Mouse (Mus musculus) liver, embryonic 14.5 days (tissue): Measurements from ENCODE around the gene Kif1a. TPM values are rescaled to one million over a fixed set of nuclear protein-coding genes. Genes with fewer than 3 reads are reported as not detected.

Experiments used
- ATAC-seq: fragments of 200-750 bp; cut with Nextera tagmentation; 2 replicates; pipeline ENCODE4 v1.8.0; 2017; ENCODE audit warnings: moderate number of reproducible peaks, mild to moderate bottlenecking, moderate library complexity; ENCODE audit not compliant: insufficient read depth
- DNase-seq, 3 experiments: peaks; one replicate each; pipeline ENCODE4 v3.0.0-alpha.2; 2012 to 2013; ENCODE audit warnings: low read depth in 3 of 3, low spot score in 3 of 3
- H3K27ac ChIP-seq: fragments of 300-500 bp; sonication (generic); 2 replicates; pipeline ENCODE4 v1.5.1; 2014; ENCODE audit warnings: moderate library complexity, mild to moderate bottlenecking, control low read depth, inconsistent platforms
- H3K27me3 ChIP-seq: fragments of 300-500 bp; sonication (generic); 2 replicates; pipeline ENCODE4 v1.6.1; 2014; ENCODE audit warnings: mild to moderate bottlenecking, low read length, moderate library complexity; ENCODE audit not compliant: control insufficient read depth, insufficient read depth
- H3K36me3 ChIP-seq: fragments of 300-500 bp; sonication (generic); replicated peaks from 2 replicates; pipeline ENCODE4 v1.6.1; 2014; ENCODE audit warnings: low read depth; ENCODE audit not compliant: control insufficient read depth, insufficient read depth
- H3K4me1 ChIP-seq, 2 experiments: fragments of 200-500 bp in 1 of 2; fragments of 300-500 bp in 1 of 2; sonication (generic) in 1 of 2; replicated peaks; 2 replicates each; pipeline ENCODE4 v1.6.1; 2012 to 2014; ENCODE audit warnings: antibody characterized with exemption in 1 of 2, inconsistent platforms in 1 of 2, low read length in 1 of 2; ENCODE audit not compliant: control insufficient read depth in 2 of 2, insufficient read depth in 2 of 2
- H3K4me2 ChIP-seq: fragments of 300-500 bp; sonication (generic); 2 replicates; pipeline ENCODE4 v1.6.1; 2014; ENCODE audit warnings: low read depth, mild to moderate bottlenecking, control low read depth, moderate library complexity
- H3K4me3 ChIP-seq, 2 experiments: fragments of 200-500 bp in 1 of 2; fragments of 300-500 bp in 1 of 2; sonication (generic) in 1 of 2; 2 replicates each; pipeline ENCODE4 v1.5.1; 2012 to 2014; ENCODE audit warnings: low read depth in 2 of 2, low read length in 2 of 2, mild to moderate bottlenecking in 2 of 2, control low read depth in 1 of 2, inconsistent platforms in 1 of 2, moderate library complexity in 1 of 2; ENCODE audit not compliant: insufficient read depth in 1 of 2
- H3K9ac ChIP-seq: fragments of 300-500 bp; sonication (generic); replicated peaks from 2 replicates; pipeline ENCODE4 v1.6.1; 2014; ENCODE audit warnings: mild to moderate bottlenecking, control low read depth, moderate library complexity
- H3K9me3 ChIP-seq: fragments of 300-500 bp; sonication (generic); 2 replicates; pipeline ENCODE4 v1.6.1; 2016; ENCODE audit warnings: low read length, mixed read lengths; ENCODE audit not compliant: control insufficient read depth
- CTCF ChIP-seq: IDR thresholded peaks from 2 replicates; pipeline ENCODE4 v1.5.1; 2016; ENCODE audit warnings: antibody characterized with exemption, low read depth, control low read depth
- EP300 ChIP-seq: IDR thresholded peaks from 2 replicates; pipeline ENCODE4 v1.6.1; 2016; ENCODE audit warnings: antibody characterized with exemption, low read depth
- WGBS: fragments of 180-500 bp; shearing (Covaris S2); extraction: QIAGEN DNeasy Blood & Tissue Kit; methylation state at CpG from one replicate; pipeline ENCODE4 v1.1.7; 2014; ENCODE audit not compliant: insufficient replicate concordance; 5-methylcytosine and 5-hydroxymethylcytosine counted together
- polyA plus RNA-seq, 2 experiments: library from polyadenylated mRNA; depleted of rRNA in 1 of 2; stranded (reverse) in 1 of 2; unstranded in 1 of 2; fragments of >200 nt; fragmentation: Nextera tagmentation in 1 of 2; extraction: Ambion mirVana in 1 of 2; gene quantifications; 2 replicates each; pipeline versions ENCODE4 v1.2.1 to v1.2.3; 2012 to 2014

The Kif1a gene
- polyA plus RNA-seq, 2 experiments, result 0.07 to 0.27 TPM

DNA sequence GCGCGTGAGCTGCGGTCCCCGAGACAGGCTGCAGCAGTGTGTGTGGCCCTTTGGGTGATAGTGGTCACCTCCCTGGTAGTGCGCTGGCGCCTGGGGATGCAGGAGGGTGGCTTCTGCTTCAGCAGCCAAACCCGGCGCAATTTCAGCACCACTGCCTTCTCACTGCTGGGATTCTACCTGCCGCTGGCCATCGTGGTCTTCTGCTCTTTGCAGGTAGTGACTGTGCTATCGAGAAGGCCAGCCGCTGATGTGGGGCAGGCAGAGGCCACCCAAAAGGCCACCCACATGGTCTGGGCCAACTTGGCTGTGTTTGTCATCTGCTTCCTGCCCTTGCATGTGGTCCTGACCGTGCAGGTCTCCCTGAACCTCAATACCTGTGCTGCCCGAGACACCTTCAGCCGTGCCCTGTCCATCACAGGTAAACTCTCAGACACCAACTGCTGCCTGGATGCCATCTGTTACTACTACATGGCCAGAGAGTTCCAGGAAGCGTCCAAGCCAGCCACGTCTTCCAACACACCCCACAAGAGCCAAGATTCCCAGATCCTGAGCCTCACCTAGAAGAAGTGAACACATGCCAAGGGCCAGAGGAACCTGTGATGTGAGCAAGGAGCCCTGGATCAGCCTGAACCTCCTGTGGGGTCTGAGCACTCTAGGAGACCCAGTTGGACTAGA lies 118.7 kb downstream of the Kif1a start:
- Histone ChIP-seq H3K9me3 (no peaks in the 10 kb centered on the region), H3K4me3 (no peak overlapping the region), H3K36me3 (no peaks in the 10 kb centered on the region), H3K4me2 (no peak overlapping the region), H3K9ac (no peak overlapping the region), H3K27me3 (no peaks in the 10 kb centered on the region), H3K4me1 (0 out of 4 replicates have a peak, but pooled peaks cover 0 to 2% of the 10 kb centered on the region in 2 experiments), H3K27ac (no peak overlapping the region)
- TF ChIP-seq CTCF (no peak), EP300 (no peak)
- DNase-seq (no peak), ATAC-seq (no peak)
- WGBS, result 81% methylated on average over 17 of the region's 17 CpGs

DNA sequence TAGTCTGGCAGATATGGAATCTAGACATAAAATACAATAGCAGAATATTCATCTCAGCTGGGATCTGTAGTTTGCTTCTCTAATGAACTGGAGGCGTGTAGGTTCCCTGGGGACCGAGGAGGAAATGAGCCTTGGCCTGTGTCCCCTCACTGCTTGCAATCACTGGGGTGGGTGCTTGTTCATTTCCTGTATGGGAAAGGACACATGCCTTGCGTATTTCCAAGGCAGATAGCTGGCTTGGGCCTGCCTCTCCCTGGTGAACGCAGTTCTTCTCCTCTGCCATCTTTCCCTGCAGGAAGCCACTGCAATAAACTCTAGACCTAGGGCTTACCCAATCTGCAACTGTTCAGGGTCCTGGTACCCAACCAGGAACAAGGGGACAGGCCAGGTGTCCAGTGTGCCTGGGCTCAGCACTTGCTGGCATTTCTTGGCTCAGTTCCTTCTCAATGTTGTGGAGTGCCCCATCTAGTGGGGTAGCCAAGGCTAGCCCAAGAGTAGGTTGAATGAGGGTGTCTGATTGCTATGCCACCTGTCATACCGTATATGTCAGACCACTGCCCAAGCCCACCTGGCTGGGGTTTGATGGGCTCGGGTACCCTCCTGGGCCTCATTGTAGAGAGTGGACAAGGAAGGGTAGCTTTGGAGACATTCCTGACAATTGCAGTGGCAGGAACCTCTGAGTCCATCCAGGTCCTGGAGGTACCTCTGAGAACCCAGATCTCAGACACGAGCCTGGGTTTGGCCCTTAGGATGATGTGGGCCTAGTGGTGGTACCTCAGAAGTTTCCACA lies 120.5 kb downstream of the Kif1a start:
- no peak for DNase-seq
- Histone ChIP-seq H3K4me1 (0 out of 4 replicates have a peak, but pooled peaks cover 0 to 2% of the 10 kb centered on the region in 2 experiments), H3K27me3 (no peaks in the 10 kb centered on the region), H3K4me3 (no peak overlapping the region), H3K27ac (no peak overlapping the region), H3K4me2 (no peak overlapping the region), H3K9ac (no peak overlapping the region), H3K9me3 (no peaks in the 10 kb centered on the region), H3K36me3 (no peaks in the 10 kb centered on the region)
- no peak for ATAC-seq
- TF ChIP-seq CTCF (no peak), EP300 (no peak)
- 55% methylated on average over 7 of the region's 7 CpGs for WGBS

DNA sequence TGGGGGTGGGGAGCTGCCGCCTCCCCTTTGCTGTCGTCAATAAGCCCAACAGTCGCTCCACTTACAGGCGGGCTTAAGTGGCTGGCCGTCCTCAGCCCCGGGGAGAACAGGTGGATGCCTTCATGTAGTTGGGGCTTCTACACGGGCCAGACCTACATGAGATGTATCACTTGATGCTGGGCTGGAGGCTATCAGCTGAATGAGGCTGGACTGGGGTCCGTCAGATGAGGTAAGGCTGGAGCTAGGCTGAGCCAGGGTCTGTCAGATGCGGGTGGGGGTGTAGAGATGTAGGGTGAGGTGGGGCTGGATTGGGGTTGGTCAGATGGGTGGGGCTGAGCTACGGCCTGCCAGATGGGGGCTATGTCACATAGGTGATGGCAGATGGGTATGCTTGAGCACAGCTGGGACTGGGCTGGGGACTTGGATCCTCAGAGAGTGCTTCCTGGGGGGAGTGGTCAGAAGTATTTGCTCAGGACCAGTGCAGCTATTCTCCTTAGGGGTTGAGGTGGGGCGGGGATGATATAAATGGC lies 122.6 kb downstream of the Kif1a start:
- ATAC-seq, result no peak
- Histone ChIP-seq H3K9me3 (no peaks in the 10 kb centered on the region), H3K4me2 (no peak overlapping the region), H3K27ac (no peak overlapping the region), H3K27me3 (no peaks in the 10 kb centered on the region), H3K4me1 (0 out of 4 replicates have a peak, but pooled peaks cover 0 to 2% of the 10 kb centered on the region in 2 experiments), H3K4me3 (no peak overlapping the region), H3K9ac (no peak overlapping the region), H3K36me3 (no peaks in the 10 kb centered on the region)
- TF ChIP-seq CTCF (no peak), EP300 (no peak)
- no peak for DNase-seq
- 46% methylated on average over 11 of the region's 11 CpGs for WGBS

DNA sequence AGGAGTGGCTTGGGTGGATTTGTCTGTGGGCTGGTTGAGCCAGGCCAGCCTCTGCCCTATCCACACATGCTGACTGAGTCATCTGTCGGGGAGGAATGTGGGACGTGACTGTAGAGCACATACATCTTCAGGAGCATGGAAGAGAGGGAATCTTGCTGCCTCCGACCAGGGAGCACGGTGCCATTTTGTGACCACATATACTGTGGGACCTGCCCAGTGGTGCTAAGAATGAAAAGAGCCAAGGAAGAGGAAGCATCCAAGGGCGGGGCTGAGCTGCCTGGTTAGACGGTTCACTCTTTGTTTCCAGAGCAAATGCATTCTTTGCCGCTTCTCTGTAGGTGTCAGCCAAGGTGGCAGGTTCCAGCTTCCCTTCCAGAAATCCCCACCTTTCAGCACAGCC lies 123.1 kb downstream of the Kif1a start:
- H3K36me3 ChIP-seq, result no peaks in the 10 kb centered on the region
- no peaks in the 10 kb centered on the region for H3K9me3 ChIP-seq
- H3K4me1 ChIP-seq, result 0 out of 4 replicates have a peak, but pooled peaks cover 0 to 2% of the 10 kb centered on the region in 2 experiments
- ATAC-seq, result no peak
- WGBS, result 39% methylated on average over 7 of the region's 7 CpGs
- H3K9ac ChIP-seq, result no peak overlapping the region
- no peak overlapping the region for H3K4me3 ChIP-seq
- TF ChIP-seq CTCF (no peak), EP300 (no peak)
- H3K4me2 ChIP-seq, result no peak overlapping the region
- H3K27me3 ChIP-seq, result no peaks in the 10 kb centered on the region
- DNase-seq, result no peak
- H3K27ac ChIP-seq, result no peak overlapping the region

DNA sequence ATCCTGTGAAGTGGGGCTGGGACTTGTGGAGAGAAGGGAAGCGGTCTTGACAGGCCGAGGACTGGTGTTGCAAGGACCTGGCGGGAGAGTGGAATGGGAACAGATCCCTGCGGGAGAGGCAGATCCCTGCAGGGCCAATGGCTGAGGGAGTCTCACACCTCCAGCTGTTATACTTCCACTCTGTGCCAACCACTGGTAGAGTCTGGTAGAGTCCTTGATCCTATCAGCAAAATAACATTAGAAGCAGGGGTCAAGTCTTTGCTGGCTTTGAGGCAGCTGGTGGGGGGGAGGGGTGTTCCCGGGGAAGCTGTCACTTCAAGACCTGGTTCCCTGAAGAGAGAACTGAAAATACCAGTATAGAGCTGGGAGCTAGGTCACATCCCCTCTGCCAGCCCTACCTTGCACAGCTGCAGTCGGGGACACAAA lies 125.6 kb downstream of the Kif1a start:
- Histone ChIP-seq H3K27ac (no peak overlapping the region), H3K4me1 (no peaks in the 10 kb centered on the region), H3K4me3 (no peak overlapping the region), H3K9me3 (no peaks in the 10 kb centered on the region), H3K9ac (no peak overlapping the region), H3K36me3 (no peaks in the 10 kb centered on the region), H3K27me3 (no peaks in the 10 kb centered on the region), H3K4me2 (no peak overlapping the region)
- TF ChIP-seq CTCF (no peak), EP300 (no peak)
- DNase-seq (no peak), ATAC-seq (no peak)
- 53% methylated on average over 6 of the region's 6 CpGs for WGBS
